Comparison of ENCODE assay signal across 8 mouse cellular contexts in the genomic region with DNA sequence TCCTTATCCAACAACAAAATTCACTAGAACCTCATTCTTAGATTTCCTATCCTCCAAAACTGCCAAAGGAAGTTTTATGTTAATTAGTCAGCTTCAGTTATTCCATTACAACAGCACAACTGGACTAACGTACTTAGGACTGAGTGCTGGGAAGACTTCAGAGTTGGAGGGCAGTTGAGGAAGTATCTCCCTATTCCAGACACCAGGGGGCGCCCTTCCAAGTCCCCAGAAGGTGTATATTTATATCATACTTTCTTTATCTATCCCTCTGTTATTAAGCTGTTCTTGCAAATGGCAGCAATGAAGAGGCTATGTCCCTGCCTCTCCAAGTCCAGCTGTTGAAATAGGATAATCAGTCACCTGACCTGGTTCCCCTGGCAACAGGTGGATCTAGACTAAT.
DNase-seq lines count a peak whose midpoint lies in the region; ATAC-seq lines count a peak whose summit lies in the region.

No protein-coding gene starts in this region.

- no peaks in the 10 kb centered on the region for H3K36me3 ChIP-seq in neural tube, embryonic 11.5 days (ENCODE audit: control insufficient read depth, insufficient read depth, low read length)
- H3K36me3 ChIP-seq in neural tube, embryonic 15.5 days = no peaks in the 10 kb centered on the region
- no peaks in the 10 kb centered on the region for H3K36me3 ChIP-seq in forebrain, embryonic 13.5 days (ENCODE audit: poor library complexity, severe bottlenecking)
- H3K36me3 ChIP-seq in midbrain, embryonic 14.5 days (ENCODE audit: control insufficient read depth, insufficient read depth, low read length) = no peaks in the 10 kb centered on the region

- H3K9ac ChIP-seq in neural tube, embryonic 11.5 days (ENCODE audit: low read length) = no peak overlapping the region
- no peak overlapping the region for H3K9ac ChIP-seq in neural tube, embryonic 15.5 days (replicated peaks)
- no peak overlapping the region for H3K9ac ChIP-seq in forebrain, embryonic 13.5 days
- no peak overlapping the region for H3K9ac ChIP-seq in midbrain, embryonic 14.5 days (replicated peaks; ENCODE audit: low read length)

- H3K9me3 ChIP-seq in neural tube, embryonic 11.5 days (ENCODE audit: control insufficient read depth, low read length) = no peaks in the 10 kb centered on the region
- H3K9me3 ChIP-seq in neural tube, embryonic 15.5 days (replicated peaks) = no peaks in the 10 kb centered on the region
- no peaks in the 10 kb centered on the region for H3K9me3 ChIP-seq in forebrain, embryonic 13.5 days (replicated peaks)
- H3K9me3 ChIP-seq in midbrain, embryonic 14.5 days (ENCODE audit: control insufficient read depth, low read length) = no peaks in the 10 kb centered on the region

- no peak for ATAC-seq in neural tube, embryonic 11.5 days (ENCODE audit: insufficient read depth, low FRiP score, low TSS enrichment)
- ATAC-seq in neural tube, embryonic 15.5 days (ENCODE audit: low FRiP score) = no peak
- ATAC-seq in forebrain, embryonic 13.5 days = no peak
- ATAC-seq in midbrain, embryonic 14.5 days (ENCODE audit: low FRiP score, low TSS enrichment) = no peak

- H3K4me3 ChIP-seq in neural tube, embryonic 11.5 days (ENCODE audit: low read depth, low read length) = no peak overlapping the region
- no peak overlapping the region for H3K4me3 ChIP-seq in neural tube, embryonic 15.5 days (replicated peaks)
- H3K4me3 ChIP-seq in forebrain, embryonic 13.5 days = no peak overlapping the region
- no peak overlapping the region for H3K4me3 ChIP-seq in midbrain, embryonic 14.5 days (replicated peaks; ENCODE audit: low read depth, low read length)

- no peaks in the 10 kb centered on the region for H3K27me3 ChIP-seq in neural tube, embryonic 11.5 days (ENCODE audit: control insufficient read depth, insufficient read depth, low read length)
- no peaks in the 10 kb centered on the region for H3K27me3 ChIP-seq in neural tube, embryonic 15.5 days (replicated peaks)
- no peaks in the 10 kb centered on the region for H3K27me3 ChIP-seq in forebrain, embryonic 13.5 days
- no peaks in the 10 kb centered on the region for H3K27me3 ChIP-seq in midbrain, embryonic 14.5 days (ENCODE audit: control insufficient read depth, insufficient read depth, low read length)

- H3K4me2 ChIP-seq in neural tube, embryonic 11.5 days (ENCODE audit: low read depth) = no peak overlapping the region
- H3K4me2 ChIP-seq in neural tube, embryonic 15.5 days = no peak overlapping the region
- no peak overlapping the region for H3K4me2 ChIP-seq in forebrain, embryonic 13.5 days
- H3K4me2 ChIP-seq in midbrain, embryonic 14.5 days (ENCODE audit: low read length) = no peak overlapping the region

- DNase-seq in adrenal gland, adult 18-20 months (ENCODE audit: low spot score in 2 of 2) = peak; percentile 36 to 48
- no peak for DNase-seq in adrenal gland, postnatal 4 days (ENCODE audit: low spot score in 2 of 2)
- DNase-seq in neural tube, embryonic 11.5 days (ENCODE audit: low spot score) = peak; percentile 12
- peak; percentile 14 for DNase-seq in heart, postnatal 4 days
- peak; percentile 67 for DNase-seq in testis, postnatal 10 days (ENCODE audit: low spot score)
- DNase-seq in midbrain, embryonic 14.5 days = no peak

- no peaks in the 10 kb centered on the region for H3K4me1 ChIP-seq in neural tube, embryonic 11.5 days (ENCODE audit: control insufficient read depth, insufficient read depth, low read length)
- H3K4me1 ChIP-seq in neural tube, embryonic 15.5 days = peaks cover 23% of the 10 kb centered on the region
- no peaks in the 10 kb centered on the region for H3K4me1 ChIP-seq in forebrain, embryonic 13.5 days
- peaks cover 7% of the 10 kb centered on the region; the same call in 1 of the 2 replicates for H3K4me1 ChIP-seq in midbrain, embryonic 14.5 days (ENCODE audit: control insufficient read depth, insufficient read depth, low read length)

- no peak overlapping the region for H3K27ac ChIP-seq in neural tube, embryonic 11.5 days (ENCODE audit: low read depth, low read length)
- H3K27ac ChIP-seq in neural tube, embryonic 15.5 days (replicated peaks) = no peak overlapping the region
- no peak overlapping the region for H3K27ac ChIP-seq in forebrain, embryonic 13.5 days
- no peak overlapping the region for H3K27ac ChIP-seq in midbrain, embryonic 14.5 days (replicated peaks; ENCODE audit: low read depth, low read length)

- 34% methylated on average over 2 of the region's 2 CpGs for WGBS in neural tube, embryonic 11.5 days
- WGBS in neural tube, embryonic 15.5 days = 24% methylated on average over 2 of the region's 2 CpGs
- 27% methylated on average over 2 of the region's 2 CpGs for WGBS in forebrain, embryonic 13.5 days
- WGBS in midbrain, embryonic 14.5 days = 27% methylated on average over 2 of the region's 2 CpGs

Comparison
In these comparisons a context has a peak if more than half of its experiments do, and no peak if none do; other contexts are left out.
1. DNase-seq: peak in adrenal gland, adult 18-20 months (2 of 2), neural tube, embryonic 11.5 days (single experiment), heart, postnatal 4 days (single experiment) and testis, postnatal 10 days (single experiment); none in adrenal gland, postnatal 4 days (0 of 2) and midbrain, embryonic 14.5 days (single experiment).